Mouse (Mus musculus) spleen, adult 2 months (tissue): Measurements from ENCODE around the gene Gm973.

ENCODE experiments used
- CTCF ChIP-seq: fragments of 200-500 bp; IDR thresholded peaks from 2 replicates; pipeline ENCODE4 v1.5.1; 2011; ENCODE audit warnings: mild to moderate bottlenecking, inconsistent platforms; ENCODE audit not compliant: insufficient read depth, insufficient read length, insufficient replicate concordance; ENCODE audit errors: extremely low read depth
- POLR2A ChIP-seq: fragments of 200-500 bp; IDR thresholded peaks from 2 replicates; pipeline ENCODE4 v1.6.1; 2011; ENCODE audit warnings: low read depth, low read length, inconsistent platforms

- no peak for TF ChIP-seq POLR2A
- TF ChIP-seq CTCF: no peak
These were observed 87.8 kb downstream of the Gm973 start for GRCm38 (mm10) chr1:59603893-59604292.
